Mouse (Mus musculus): ENCODE data around the gene Ctsd. TPM values are rescaled to one million over a fixed set of nuclear protein-coding genes. Genes with fewer than 3 reads are reported as not detected.
"Not testable (repeated sequence)": the region's sequence is repeated elsewhere in the genome, so short reads cannot be mapped to it uniquely, and the experiment has no call there.

Gene Ctsd
- polyA plus RNA-seq, 1 experiment, result 992 TPM

DNA sequence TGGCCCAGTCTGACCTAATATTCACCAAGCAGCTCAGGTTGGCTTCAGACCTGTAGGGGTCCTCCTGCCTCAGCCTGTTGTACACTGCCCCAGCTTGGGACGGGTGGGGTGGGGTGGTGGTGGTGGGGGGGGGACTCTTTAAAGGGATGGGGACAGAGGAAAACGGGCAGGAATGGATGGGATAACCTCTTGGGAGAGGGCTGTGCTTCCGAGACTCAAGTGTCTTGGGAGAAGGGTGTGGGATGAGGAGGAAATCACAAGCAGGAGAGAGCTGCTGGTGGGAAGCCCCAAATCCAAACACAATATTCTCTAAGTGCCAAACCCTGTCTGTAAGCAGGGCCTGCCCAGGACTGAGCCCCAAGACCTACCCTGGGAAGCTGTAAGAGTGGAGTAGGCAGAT lies 28.4 kb upstream of the Ctsd start:
- no peak for TF ChIP-seq CTCF (IDR thresholded peaks at IDR 0.05; ENCODE audit: borderline replicate concordance, control insufficient read depth, extremely low read depth, insufficient read depth, low read length, poor library complexity)
- TF ChIP-seq POLR2A (IDR thresholded peaks at IDR 0.05; ENCODE audit: control insufficient read depth, extremely low read depth, insufficient read depth, low read length, poor library complexity), result no peak
- DNase-seq, result no peak
- H3K27me3 ChIP-seq (ENCODE audit: control insufficient read depth, insufficient read depth, low read length), result no peaks in the 10 kb centered on the region
- WGBS, result 97% methylated on average over 3 of the region's 3 CpGs
- peaks cover 4% of the 10 kb centered on the region for H3K4me1 ChIP-seq (replicated peaks; ENCODE audit: control insufficient read depth, insufficient read depth, low read length)
- no peak overlapping the region for H3K27ac ChIP-seq (ENCODE audit: control insufficient read depth, insufficient read depth, low read length)
- no peak overlapping the region for H3K4me3 ChIP-seq (ENCODE audit: control insufficient read depth, insufficient read depth, low read length)
- H3K36me3 ChIP-seq (ENCODE audit: control insufficient read depth, insufficient read depth, low read length), result no peaks in the 10 kb centered on the region

DNA sequence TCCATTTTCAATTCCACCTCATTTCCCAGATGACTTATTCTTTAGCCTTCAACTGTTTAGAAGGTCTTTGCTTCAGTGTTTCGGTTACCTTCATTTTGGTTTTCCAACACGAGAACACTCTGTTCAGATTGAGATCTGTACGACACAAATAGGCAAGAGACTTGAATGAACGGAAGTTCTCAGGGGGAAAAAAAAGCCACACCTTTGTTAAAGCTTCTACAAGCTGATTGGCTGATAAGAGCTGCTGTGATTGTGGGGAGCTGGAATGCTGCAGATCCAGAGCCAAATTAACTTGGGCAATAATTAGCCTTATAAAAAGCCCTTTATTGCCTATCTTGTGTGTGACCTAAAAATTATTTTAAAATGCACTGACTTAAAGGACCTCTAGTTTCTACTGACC lies 27.5 kb upstream of the Ctsd start:
- DNase-seq, result no peak
- no peak overlapping the region for H3K4me3 ChIP-seq (ENCODE audit: control insufficient read depth, insufficient read depth, low read length)
- WGBS, result 79% methylated on average over 4 of the region's 4 CpGs
- H3K36me3 ChIP-seq (ENCODE audit: control insufficient read depth, insufficient read depth, low read length), result no peaks in the 10 kb centered on the region
- H3K27me3 ChIP-seq (ENCODE audit: control insufficient read depth, insufficient read depth, low read length), result no peaks in the 10 kb centered on the region
- TF ChIP-seq CTCF (IDR thresholded peaks at IDR 0.05; ENCODE audit: borderline replicate concordance, control insufficient read depth, extremely low read depth, insufficient read depth, low read length, poor library complexity) (no peak), POLR2A (IDR thresholded peaks at IDR 0.05; ENCODE audit: control insufficient read depth, extremely low read depth, insufficient read depth, low read length, poor library complexity) (no peak)
- H3K27ac ChIP-seq (ENCODE audit: control insufficient read depth, insufficient read depth, low read length), result no peak overlapping the region
- no peaks in the 10 kb centered on the region for H3K4me1 ChIP-seq (replicated peaks; ENCODE audit: control insufficient read depth, insufficient read depth, low read length)

DNA sequence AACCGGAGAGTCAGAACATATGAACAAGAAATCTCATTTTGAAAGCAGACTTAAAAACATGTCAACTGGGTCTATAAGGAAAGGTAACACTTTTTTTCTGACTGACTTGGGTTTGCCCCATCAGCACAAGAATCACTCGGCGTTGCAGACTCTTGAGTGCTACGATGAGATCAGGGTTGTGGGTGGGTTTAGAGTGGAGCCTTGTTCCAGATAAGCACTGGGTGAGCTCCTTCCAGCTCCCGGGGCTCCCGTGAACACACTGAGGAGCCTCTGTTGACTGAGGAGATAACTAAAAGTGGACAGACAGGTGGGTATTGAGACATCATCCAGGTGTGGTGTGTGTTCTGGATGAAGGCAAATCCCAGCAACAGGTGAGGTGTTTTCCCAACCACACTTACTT lies 25.4 kb upstream of the Ctsd start:
- H3K4me1 ChIP-seq (replicated peaks; ENCODE audit: control insufficient read depth, insufficient read depth, low read length), result no peaks in the 10 kb centered on the region
- 98% methylated on average over 6 of the region's 6 CpGs for WGBS
- no peak for TF ChIP-seq POLR2A (IDR thresholded peaks at IDR 0.05; ENCODE audit: control insufficient read depth, extremely low read depth, insufficient read depth, low read length, poor library complexity)
- no peak for TF ChIP-seq CTCF (IDR thresholded peaks at IDR 0.05; ENCODE audit: borderline replicate concordance, control insufficient read depth, extremely low read depth, insufficient read depth, low read length, poor library complexity)
- no peak overlapping the region for H3K27ac ChIP-seq (ENCODE audit: control insufficient read depth, insufficient read depth, low read length)
- H3K27me3 ChIP-seq (ENCODE audit: control insufficient read depth, insufficient read depth, low read length), result no peaks in the 10 kb centered on the region
- no peaks in the 10 kb centered on the region for H3K36me3 ChIP-seq (ENCODE audit: control insufficient read depth, insufficient read depth, low read length)
- no peak overlapping the region for H3K4me3 ChIP-seq (ENCODE audit: control insufficient read depth, insufficient read depth, low read length)
- DNase-seq, result no peak

DNA sequence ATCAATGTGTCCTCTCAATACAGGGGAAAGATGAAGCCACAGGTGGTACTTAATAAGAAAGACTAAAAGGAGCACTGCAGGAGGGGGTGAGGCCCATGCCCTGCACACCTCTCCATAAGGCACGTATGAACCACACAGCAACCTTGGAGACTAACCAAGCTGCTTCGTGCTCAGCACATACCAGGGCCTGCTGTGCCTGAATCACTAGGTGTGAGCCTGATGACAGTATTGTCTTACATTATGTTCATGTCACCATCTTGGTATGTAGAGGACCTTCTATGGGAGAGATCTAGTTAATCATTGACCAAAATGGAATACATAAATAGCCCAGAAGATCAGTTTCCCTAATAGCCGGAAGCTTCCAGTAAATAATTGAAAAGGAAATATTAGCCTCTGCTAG lies 21.8 kb upstream of the Ctsd start:
- Histone ChIP-seq H3K4me3 (ENCODE audit: control insufficient read depth, insufficient read depth, low read length) (no peak overlapping the region), H3K4me1 (replicated peaks; ENCODE audit: control insufficient read depth, insufficient read depth, low read length) (no peaks in the 10 kb centered on the region), H3K27ac (ENCODE audit: control insufficient read depth, insufficient read depth, low read length) (no peak overlapping the region), H3K36me3 (ENCODE audit: control insufficient read depth, insufficient read depth, low read length) (no peaks in the 10 kb centered on the region), H3K27me3 (ENCODE audit: control insufficient read depth, insufficient read depth, low read length) (no peaks in the 10 kb centered on the region)
- DNase-seq, result no peak
- TF ChIP-seq CTCF (IDR thresholded peaks at IDR 0.05; ENCODE audit: borderline replicate concordance, control insufficient read depth, extremely low read depth, insufficient read depth, low read length, poor library complexity) (no peak), POLR2A (IDR thresholded peaks at IDR 0.05; ENCODE audit: control insufficient read depth, extremely low read depth, insufficient read depth, low read length, poor library complexity) (no peak)
- WGBS, result 96% methylated on average over 3 of the region's 3 CpGs

DNA sequence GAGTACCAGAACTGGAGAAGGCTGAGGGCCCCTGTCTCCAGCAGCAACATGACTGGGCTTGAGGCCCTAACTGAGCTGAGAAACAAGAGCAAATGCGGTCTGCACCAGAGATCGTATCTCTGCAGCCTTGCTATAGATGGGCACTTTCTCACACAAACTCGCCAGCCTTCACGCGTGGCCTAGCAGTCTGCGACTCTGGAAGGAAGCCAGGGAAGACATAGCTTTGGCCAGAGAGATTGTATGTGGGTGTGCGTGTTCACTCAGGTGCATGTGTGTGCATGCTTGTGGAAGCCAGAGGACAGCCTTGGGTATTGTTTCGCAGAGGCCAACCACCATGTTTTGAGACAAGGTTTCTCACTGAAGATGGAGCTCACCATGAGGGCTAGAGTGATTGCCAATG lies 20.8 kb upstream of the Ctsd start:
- no peaks in the 10 kb centered on the region for H3K36me3 ChIP-seq (ENCODE audit: control insufficient read depth, insufficient read depth, low read length)
- H3K4me3 ChIP-seq (ENCODE audit: control insufficient read depth, insufficient read depth, low read length), result no peak overlapping the region
- no peak overlapping the region for H3K27ac ChIP-seq (ENCODE audit: control insufficient read depth, insufficient read depth, low read length)
- WGBS, result 97% methylated on average over 8 of the region's 8 CpGs
- peaks cover 4% of the 10 kb centered on the region for H3K4me1 ChIP-seq (replicated peaks; ENCODE audit: control insufficient read depth, insufficient read depth, low read length)
- no peak for DNase-seq
- TF ChIP-seq POLR2A (IDR thresholded peaks at IDR 0.05; ENCODE audit: control insufficient read depth, extremely low read depth, insufficient read depth, low read length, poor library complexity) (no peak), CTCF (IDR thresholded peaks at IDR 0.05; ENCODE audit: borderline replicate concordance, control insufficient read depth, extremely low read depth, insufficient read depth, low read length, poor library complexity) (no peak)
- no peaks in the 10 kb centered on the region for H3K27me3 ChIP-seq (ENCODE audit: control insufficient read depth, insufficient read depth, low read length)

DNA sequence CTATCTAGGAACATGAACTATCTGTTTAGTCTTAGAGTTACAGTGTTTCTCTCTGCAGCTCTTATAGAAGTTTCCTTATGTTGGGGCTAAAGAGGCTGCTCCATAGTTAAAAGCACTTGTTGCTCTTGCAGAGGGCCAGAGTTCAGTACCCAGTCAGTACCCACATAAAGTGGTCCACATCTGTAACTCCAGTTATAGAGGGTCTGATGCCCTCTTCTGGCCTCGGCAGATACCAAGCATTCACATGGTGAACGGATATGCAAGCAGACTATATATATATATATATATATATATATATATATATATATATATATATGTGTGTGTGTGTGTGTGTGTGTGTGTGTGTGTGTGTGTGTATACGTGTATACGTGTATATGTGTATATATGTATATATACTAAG lies 20.1 kb upstream of the Ctsd start:
- Histone ChIP-seq H3K4me1 (replicated peaks; ENCODE audit: control insufficient read depth, insufficient read depth, low read length) (peaks cover 8% of the 10 kb centered on the region), H3K36me3 (ENCODE audit: control insufficient read depth, insufficient read depth, low read length) (no peaks in the 10 kb centered on the region), H3K27ac (ENCODE audit: control insufficient read depth, insufficient read depth, low read length) (no peak overlapping the region), H3K4me3 (ENCODE audit: control insufficient read depth, insufficient read depth, low read length) (no peak overlapping the region), H3K27me3 (ENCODE audit: control insufficient read depth, insufficient read depth, low read length) (no peaks in the 10 kb centered on the region)
- peak; percentile 49 for DNase-seq
- WGBS, result 47% methylated on average over 4 of the region's 4 CpGs
- no peak for TF ChIP-seq CTCF (IDR thresholded peaks at IDR 0.05; ENCODE audit: borderline replicate concordance, control insufficient read depth, extremely low read depth, insufficient read depth, low read length, poor library complexity)
- no peak for TF ChIP-seq POLR2A (IDR thresholded peaks at IDR 0.05; ENCODE audit: control insufficient read depth, extremely low read depth, insufficient read depth, low read length, poor library complexity)

DNA sequence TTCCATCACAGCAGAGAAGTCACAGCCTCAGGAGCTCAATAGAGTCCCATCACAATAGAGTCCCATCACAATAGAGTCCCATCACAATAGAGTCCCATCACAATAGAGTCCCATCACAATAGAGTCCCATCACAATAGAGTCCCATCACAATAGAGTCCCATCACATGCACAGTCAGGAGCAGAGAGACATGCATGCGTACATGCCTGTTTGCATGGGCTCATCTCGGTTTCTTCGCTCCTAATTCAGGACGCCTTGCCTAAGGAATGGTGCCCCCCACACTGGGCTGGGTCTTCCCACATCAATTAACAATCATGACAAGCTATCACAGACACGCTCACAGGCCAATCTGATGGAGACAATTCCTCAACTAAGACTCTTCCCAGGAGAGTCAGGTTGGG lies 17.3 kb upstream of the Ctsd start:
- H3K4me3 ChIP-seq (ENCODE audit: control insufficient read depth, insufficient read depth, low read length); DNase-seq; H3K27ac ChIP-seq (ENCODE audit: control insufficient read depth, insufficient read depth, low read length); H3K27me3 ChIP-seq (ENCODE audit: control insufficient read depth, insufficient read depth, low read length); H3K4me1 ChIP-seq (replicated peaks; ENCODE audit: control insufficient read depth, insufficient read depth, low read length); H3K36me3 ChIP-seq (ENCODE audit: control insufficient read depth, insufficient read depth, low read length): not testable (repeated sequence)
- 95% methylated on average over 5 of the region's 5 CpGs for WGBS
